Mouse (Mus musculus): ENCODE measurements at regions not wholly inside any gene's neighbourhood (a gene's known extent, or its start where the extent isn't known, plus 50 kb on each side); places are given as distances from the start of the nearest gene placed in this dataset.

DNA sequence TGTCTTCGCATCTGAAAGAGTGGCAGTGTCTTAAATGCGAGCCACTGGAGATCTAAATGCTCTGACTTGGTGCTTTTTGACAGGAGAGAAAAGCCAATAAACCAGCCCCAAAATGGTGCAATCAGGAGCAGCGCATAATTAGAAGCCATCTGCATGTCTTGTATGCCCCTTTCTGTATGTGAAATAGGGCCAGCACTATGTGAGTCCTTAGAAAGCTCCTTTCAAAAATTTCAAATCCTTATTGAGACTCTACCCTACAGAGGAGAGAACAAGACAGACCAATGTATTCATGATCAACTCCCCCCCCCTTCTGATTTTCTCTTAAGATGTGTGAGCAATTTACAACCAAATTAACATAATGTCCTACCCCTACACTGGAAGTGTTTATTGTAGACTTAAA lies 86.6 kb upstream of the Lcorl start:
- TF ChIP-seq POLR2A (IDR thresholded peaks at IDR 0.05; ENCODE audit: borderline replicate concordance, extremely low read depth, low read depth, low read length) (no peak), CTCF (IDR thresholded peaks at IDR 0.05; ENCODE audit: insufficient read depth, low read length) (no peak)
